ENCODE assay signal across 9 mouse cellular contexts in genomic region chr19:41761529-41761928, GRCm38 (mm10). TPM values are rescaled to one million over a fixed set of nuclear protein-coding genes. Genes with fewer than 3 reads are reported as not detected.
A peak's percentile ranks its signal among the peaks of the same experiment; 100 is the strongest.
DNase-seq lines count a peak whose midpoint lies in the region; ATAC-seq and TF ChIP-seq lines count a peak whose summit lies in the region.
"Had no signal": no experiment of that assay in that cellular context is flagged by ENCODE, and none has a peak within 500 bp of the region (broad histone marks: within the 10 kb centered on the region; RNA-seq: fewer than 3 reads in every experiment).

No protein-coding gene starts in this region.

- peak; percentile 50 for TF ChIP-seq CTCF in gastrocnemius, adult 2 months (IDR thresholded peaks at IDR 0.05)
- TF ChIP-seq CTCF in testis, adult 2 months (IDR thresholded peaks at IDR 0.05; ENCODE audit: control insufficient read depth, insufficient read depth, insufficient replicate concordance, low read depth, low read length) = peak; percentile 47; the same call in 1 of the 2 replicates

- WGBS in kidney, embryonic 14.5 days = 32% methylated on average over 9 of the region's 9 CpGs

- no peaks in the 10 kb centered on the region for H3K36me3 ChIP-seq in testis, adult 2 months (ENCODE audit: control insufficient read depth, insufficient read depth, low read length)
- H3K36me3 ChIP-seq in kidney, embryonic 14.5 days (ENCODE audit: control insufficient read depth, insufficient read depth, low read length) = no peaks in the 10 kb centered on the region; the same call in 1 of the 2 replicates

- no peaks in the 10 kb centered on the region for H3K9me3 ChIP-seq in kidney, embryonic 14.5 days (ENCODE audit: control insufficient read depth, low read length)

- ATAC-seq in kidney, embryonic 14.5 days (ENCODE audit: low FRiP score, low TSS enrichment) = peak; percentile 53
- ATAC-seq in megakaryocyte-erythroid progenitor cell, adult 5-6 weeks (replicated peaks; ENCODE audit: low FRiP score, low TSS enrichment, poor library complexity, severe bottlenecking) = no peak

- H3K27ac ChIP-seq in gastrocnemius, adult 2 months = no peak overlapping the region
- no peak overlapping the region for H3K27ac ChIP-seq in testis, adult 2 months (ENCODE audit: control insufficient read depth, insufficient read depth, low read depth, low read length)
- no peak overlapping the region for H3K27ac ChIP-seq in kidney, embryonic 14.5 days (ENCODE audit: low read depth, low read length)

- no peak overlapping the region for H3K4me3 ChIP-seq in gastrocnemius, adult 2 months
- no peak overlapping the region for H3K4me3 ChIP-seq in testis, adult 2 months (ENCODE audit: control insufficient read depth, low read depth, low read length)
- no peak overlapping the region for H3K4me3 ChIP-seq in kidney, embryonic 14.5 days (ENCODE audit: low read length)

- no peak for TF ChIP-seq POLR2A in testis, adult 2 months (IDR thresholded peaks at IDR 0.05; ENCODE audit: control insufficient read depth, low read depth, low read length)

- no peak overlapping the region for H3K9ac ChIP-seq in kidney, embryonic 14.5 days (ENCODE audit: low read depth, low read length)

- no peaks in the 10 kb centered on the region for H3K27me3 ChIP-seq in testis, adult 2 months (ENCODE audit: control insufficient read depth, insufficient read depth, low read length)
- no peaks in the 10 kb centered on the region for H3K27me3 ChIP-seq in kidney, embryonic 14.5 days (ENCODE audit: control insufficient read depth, insufficient read depth, low read length)

- H3K4me2 ChIP-seq in kidney, embryonic 14.5 days (replicated peaks; ENCODE audit: low read depth, low read length) = no peak overlapping the region

- no peaks in the 10 kb centered on the region for H3K4me1 ChIP-seq in testis, adult 2 months (ENCODE audit: control insufficient read depth, insufficient read depth, low read length)
- H3K4me1 ChIP-seq in kidney, embryonic 14.5 days (ENCODE audit: control insufficient read depth, insufficient read depth, low read length) = no peaks in the 10 kb centered on the region

- intact Hi-C loops in gastrocnemius, adult 2 months (cut with DNase I) = loop anchor here (5.0 to 10.0 kb wide), 3 partner anchors 129 to 677 kb away; no protein-coding TSS in a partner anchor

- no peak for DNase-seq in gastrocnemius, adult 2 months
- DNase-seq in gastrocnemius, postnatal 10 days = no peak
- no peak for DNase-seq in testis, postnatal 14 days (ENCODE audit: low spot score)
- DNase-seq in retina, embryonic 14.5 days (ENCODE audit: low spot score) = peak; percentile 77
- DNase-seq in T-cell, adult 2 months (ENCODE audit: low spot score) = no peak

RNA-seq across cellular contexts. Expression of gene Slit1, which starts 18.1 kb away (rescaled TPM):
- under 1 TPM; 0.28 to 0.81 TPM for total RNA-seq in gastrocnemius, adult 2 months (2021)
- 1 to 10 TPM; 1.6 TPM for total RNA-seq in gastrocnemius, postnatal 10 days (2021)
- polyA plus RNA-seq in testis, adult 2 months (2012; rRNA removed) = 9.6 and 11.7 TPM in 2 replicates
- polyA plus RNA-seq in kidney, embryonic 14.5 days (2014; fragmentation: Nextera tagmentation; extraction: Ambion mirVana) = 4.7 and 6.0 TPM in 2 replicates
- total RNA-seq in megakaryocyte-erythroid progenitor cell, adult 5-6 weeks (2014; fragmentation: Nextera tagmentation) = 0.50 TPM in 1 of 2 replicates, not detected in the other
- total RNA-seq in megakaryocyte-erythroid progenitor cell, adult 5-6 weeks (2017) = not detected in 2 replicates
- polyA plus RNA-seq: heart, embryonic 14.5 days had no signal

RNA-seq across cellular contexts. Expression of gene Arhgap19, which starts 40.3 kb away (rescaled TPM):
- total RNA-seq in gastrocnemius, adult 2 months (2021) = 1 to 10 TPM; 7.7 to 9.6 TPM
- 10 to 100 TPM in 1 of 2 experiments, 1 to 10 TPM in 1; 9.5 to 11.6 TPM for total RNA-seq in gastrocnemius, postnatal 10 days (2021)
- 33.9 and 39.1 TPM in 2 replicates for polyA plus RNA-seq in testis, adult 2 months (2012; rRNA removed)
- polyA plus RNA-seq in kidney, embryonic 14.5 days (2014; fragmentation: Nextera tagmentation; extraction: Ambion mirVana) = 23.9 and 38.1 TPM in 2 replicates
- 41.0 and 44.7 TPM in 2 replicates for total RNA-seq in megakaryocyte-erythroid progenitor cell, adult 5-6 weeks (2014; fragmentation: Nextera tagmentation)
- total RNA-seq in megakaryocyte-erythroid progenitor cell, adult 5-6 weeks (2017) = 34.1 and 40.5 TPM in 2 replicates
